Mouse (Mus musculus): Measurements from ENCODE around the gene H2al3. TPM values are rescaled to one million over a fixed set of nuclear protein-coding genes. Genes with fewer than 3 reads are reported as not detected.

The H2al3 gene
- not detected for total RNA-seq (2021)
- long read RNA-seq, experiment 1 = 0 reads
- long read RNA-seq, experiment 2 = 0 reads

DNA sequence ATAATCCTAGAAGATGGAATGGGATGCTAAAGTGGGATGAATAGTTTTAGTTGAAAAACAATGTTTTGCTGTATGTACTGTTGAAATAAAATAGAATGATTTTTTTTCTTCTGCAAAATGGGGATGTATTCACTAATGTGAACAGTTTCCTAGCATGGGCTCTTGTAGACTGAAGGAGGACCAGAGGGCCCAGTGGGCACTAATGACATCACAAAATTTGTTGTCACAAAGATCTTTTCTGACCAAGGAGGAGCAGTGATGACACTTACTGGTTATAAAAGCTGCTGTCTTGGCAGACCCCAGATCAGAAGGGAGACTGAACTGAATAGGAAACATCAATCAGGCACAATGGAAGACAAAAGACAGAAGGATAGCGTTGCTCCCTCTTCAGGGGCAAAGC lies at the start of gene H2al3:
Gene H2al3, plus strand, starts transcription at position 301 of the 400 bp plus-strand sequence.
- no peak for DNase-seq (ENCODE audit: low spot score in 2 of 2)
- intact Hi-C loops (cut with DNase I) = no loop called here

DNA sequence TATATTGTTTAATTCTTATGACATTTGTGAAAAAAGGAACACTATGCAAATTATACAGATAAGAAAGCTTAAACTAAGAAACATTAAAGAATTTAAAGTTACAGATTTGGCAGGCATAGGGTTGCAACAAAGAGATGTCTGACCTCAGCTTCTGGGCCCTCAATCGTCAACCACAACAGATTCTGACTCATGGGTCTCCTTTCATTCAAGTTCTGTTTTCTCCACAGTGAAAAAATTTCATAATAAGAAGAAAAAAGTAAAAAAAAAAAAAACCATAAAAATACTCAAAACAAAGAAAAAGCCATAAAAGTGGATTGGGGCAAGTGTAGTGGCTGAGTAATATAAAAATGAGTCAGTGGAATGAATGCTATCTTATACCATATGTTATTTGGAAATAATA lies 39.4 kb upstream of the H2al3 start:
- intact Hi-C loops (cut with DNase I) = no loop called here
- DNase-seq (ENCODE audit: low spot score in 2 of 2) = no peak

DNA sequence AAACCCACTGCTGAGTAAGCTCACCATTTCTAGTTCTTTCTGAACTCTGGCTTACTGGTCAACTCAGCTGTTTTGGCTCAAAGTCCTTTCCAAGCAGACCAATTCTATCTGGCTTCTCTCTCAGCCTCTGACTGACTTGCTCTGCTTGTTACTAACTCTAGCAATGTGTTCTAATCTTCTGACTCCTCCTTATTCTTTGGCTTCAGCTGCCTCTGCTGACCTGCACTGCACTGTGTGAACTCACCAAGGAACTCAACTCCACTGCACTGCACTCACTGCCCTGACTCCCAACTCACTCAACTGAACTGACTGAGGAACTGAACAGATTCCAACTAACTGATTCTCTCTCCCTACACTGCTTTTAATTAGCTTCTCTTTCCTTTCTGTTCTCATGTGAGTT lies 37.0 kb upstream of the H2al3 start:
- intact Hi-C loops (cut with DNase I) = no loop called here
- no peak for DNase-seq (ENCODE audit: low spot score in 2 of 2)

DNA sequence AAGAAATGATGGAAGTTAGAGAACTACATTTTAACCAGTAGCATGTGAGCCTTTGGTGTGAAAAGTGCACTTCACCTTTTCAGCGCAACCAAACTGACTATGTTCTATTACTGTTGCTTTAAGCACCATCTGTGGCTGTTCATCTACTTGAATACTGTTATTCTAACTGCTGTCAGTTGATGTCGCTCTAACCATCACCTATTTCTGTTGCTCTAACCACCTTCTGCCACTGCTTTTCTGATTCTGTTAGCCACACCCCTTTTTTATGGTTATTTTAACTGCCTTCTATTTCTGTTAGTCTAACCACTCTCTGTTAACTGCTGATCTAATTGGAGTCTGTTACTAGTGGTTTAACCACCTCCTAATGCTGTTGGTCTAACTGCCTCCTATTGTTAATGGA lies 14.7 kb upstream of the H2al3 start:
- DNase-seq (ENCODE audit: low spot score in 2 of 2) = no peak
- intact Hi-C loops (cut with DNase I) = no loop called here

DNA sequence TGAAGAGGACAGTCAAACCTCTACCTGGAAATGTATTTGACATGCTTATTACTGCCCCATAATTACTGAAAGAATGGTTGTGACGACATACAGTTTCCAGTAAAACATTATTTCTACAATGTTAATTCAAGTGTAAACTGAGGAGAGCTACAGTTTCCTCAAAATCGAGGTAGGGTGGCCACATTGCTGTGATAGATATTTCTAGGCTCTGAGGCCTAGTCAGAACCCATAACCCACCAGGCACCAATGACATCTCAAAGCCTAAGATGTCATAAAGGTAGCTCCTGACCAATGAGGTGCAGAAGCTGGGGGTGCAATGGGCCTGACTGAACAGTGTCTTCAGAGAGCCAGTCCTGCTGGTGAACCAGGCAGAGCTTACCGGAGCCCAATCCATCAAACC lies 2.9 kb upstream of the H2al3 start, which contains the start of gene Hypm:
Gene Hypm, plus strand, starts transcription at position 301 of the 400 bp plus-strand sequence.
- intact Hi-C loops (cut with DNase I) = no loop called here
- DNase-seq (ENCODE audit: low spot score in 2 of 2) = no peak

DNA sequence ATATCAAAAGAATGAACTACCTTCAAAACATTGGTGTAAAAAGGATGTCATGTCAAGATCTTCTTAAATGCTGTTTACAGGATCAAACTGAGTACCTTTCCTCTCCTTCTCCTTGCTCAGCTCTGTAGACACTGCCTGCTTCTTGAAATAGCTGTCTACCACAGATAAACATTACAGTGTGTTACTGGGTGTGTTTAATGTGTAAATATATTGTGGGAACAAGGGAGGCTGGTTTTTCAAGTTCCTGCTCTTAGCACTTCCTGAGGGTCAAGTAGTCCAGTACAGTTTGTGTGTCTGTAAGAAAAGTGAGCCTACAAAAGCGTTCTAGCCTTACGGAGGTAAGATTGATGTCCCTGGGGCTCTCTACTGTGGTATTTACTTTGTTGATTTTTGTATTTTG lies 12.4 kb downstream of the H2al3 start:
- DNase-seq (ENCODE audit: low spot score in 2 of 2) = no peak
- intact Hi-C loops (cut with DNase I) = no loop called here

DNA sequence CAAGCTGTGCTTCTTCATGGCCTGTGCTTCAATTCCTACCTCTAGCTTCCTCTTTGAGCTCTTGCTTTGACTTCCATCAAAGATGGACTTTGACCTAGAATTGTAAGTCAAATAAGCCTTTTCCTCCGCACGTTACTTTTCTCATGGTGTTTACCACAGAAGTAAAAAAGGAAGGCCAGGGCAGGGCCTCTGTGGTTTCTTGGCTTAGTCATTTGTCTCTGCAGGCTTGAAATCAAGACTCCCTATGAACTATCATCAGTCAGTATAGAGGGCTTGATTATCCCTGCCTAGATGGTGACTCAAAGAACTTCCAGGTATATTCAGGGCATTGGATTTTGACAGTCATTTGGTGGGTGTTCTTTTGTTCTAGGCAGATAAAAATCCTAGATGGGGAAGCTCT lies 26.0 kb downstream of the H2al3 start:
- DNase-seq (ENCODE audit: low spot score in 2 of 2) = no peak
- intact Hi-C loops (cut with DNase I) = no loop called here

DNA sequence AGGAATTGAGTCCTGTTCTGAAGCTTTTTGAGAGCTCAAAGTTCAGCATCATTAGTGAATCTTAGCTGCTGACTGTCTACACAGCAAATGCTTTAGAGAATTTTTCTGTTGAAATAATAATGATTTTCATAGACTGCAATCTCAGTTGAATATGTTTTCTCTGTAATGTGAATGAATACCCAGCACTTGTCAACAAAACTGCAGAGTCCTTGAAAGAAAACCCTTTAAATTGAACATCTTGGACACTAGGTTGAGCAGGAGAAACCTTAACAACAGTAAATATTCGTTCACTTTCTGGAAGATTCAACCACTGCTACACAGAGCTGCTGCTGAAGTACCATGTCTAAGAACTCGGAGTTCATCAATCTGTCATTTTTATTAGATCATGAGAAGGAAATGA lies 35.8 kb downstream of the H2al3 start, which contains the start of gene Sytl5:
Gene Sytl5, plus strand, starts transcription at position 301 of the 400 bp plus-strand sequence.
- DNase-seq (ENCODE audit: low spot score in 2 of 2) = no peak
- intact Hi-C loops (cut with DNase I) = no loop called here

Other genes with a start within 250 kb of the H2al3 start
- gene Dynlt3, start 186.7 kb upstream of the H2al3 start, total RNA-seq (2021) = 100 to 1,000 TPM; 106 to 108 TPM
- gene Hypm, start 2.8 kb upstream of the H2al3 start, total RNA-seq (2021) = not detected
- gene Sytl5, start 35.9 kb downstream of the H2al3 start, total RNA-seq (2021) = 1 to 10 TPM; 3.6 to 4.1 TPM